Mouse (Mus musculus) midbrain, embryonic 11.5 days (tissue): Measurements from ENCODE around the gene Tmpo. TPM values are rescaled to one million over a fixed set of nuclear protein-coding genes. Genes with fewer than 3 reads are reported as not detected.

ENCODE experiments used
- ATAC-seq: fragments of 200-750 bp; cut with Nextera tagmentation; 2 replicates; pipeline ENCODE4 v1.8.0; 2017; ENCODE audit warnings: moderate TSS enrichment, moderate library complexity; ENCODE audit not compliant: low FRiP score
- DNase-seq: peaks from one replicate; pipeline ENCODE4 v3.0.0; 2015; ENCODE audit warnings: low spot score; ENCODE audit errors: missing footprints
- H3K27ac ChIP-seq: fragments of 300-500 bp; sonication (generic); 2 replicates; pipeline ENCODE4 v1.5.1; 2014; ENCODE audit warnings: low read depth, low read length
- H3K27me3 ChIP-seq: fragments of 300-500 bp; sonication (generic); 2 replicates; pipeline ENCODE4 v1.6.1; 2014; ENCODE audit warnings: mild to moderate bottlenecking, low read length, moderate library complexity, mixed read lengths; ENCODE audit not compliant: control insufficient read depth, insufficient read depth
- H3K36me3 ChIP-seq: fragments of 300-500 bp; sonication (generic); 2 replicates; pipeline ENCODE4 v1.6.1; 2014; ENCODE audit warnings: mild to moderate bottlenecking, low read length, moderate library complexity, mixed read lengths; ENCODE audit not compliant: control insufficient read depth, insufficient read depth
- H3K4me1 ChIP-seq: fragments of 300-500 bp; sonication (generic); 2 replicates; pipeline ENCODE4 v1.6.1; 2014; ENCODE audit warnings: low read length; ENCODE audit not compliant: control insufficient read depth, insufficient read depth
- H3K4me2 ChIP-seq: fragments of 300-500 bp; sonication (generic); 2 replicates; pipeline ENCODE4 v1.6.1; 2014; ENCODE audit warnings: mild to moderate bottlenecking, moderate library complexity
- H3K4me3 ChIP-seq: fragments of 300-500 bp; sonication (generic); 2 replicates; pipeline ENCODE4 v1.5.1; 2014; ENCODE audit warnings: low read depth, low read length
- H3K9ac ChIP-seq: fragments of 300-500 bp; sonication (generic); 2 replicates; pipeline ENCODE4 v1.6.1; 2014; ENCODE audit warnings: low read length
- H3K9me3 ChIP-seq: fragments of 300-500 bp; sonication (generic); 2 replicates; pipeline ENCODE4 v1.6.1; 2016; ENCODE audit warnings: low read length; ENCODE audit not compliant: control insufficient read depth
- WGBS: fragments of 180-500 bp; shearing (Covaris S2); extraction: QIAGEN DNeasy Blood & Tissue Kit; methylation state at CpG from one replicate; pipeline ENCODE4 v1.1.7; 2014; 5-methylcytosine and 5-hydroxymethylcytosine counted together
- polyA plus RNA-seq: library from polyadenylated mRNA; unstranded; fragments of >200 nt; fragmentation: Nextera tagmentation; extraction: Ambion mirVana; gene quantifications from 2 replicates; pipeline ENCODE4 v1.2.1, GENCODE M21; 2014

Tmpo gene
- polyA plus RNA-seq, 1 experiment from 2014 or later: 339 TPM

DNA sequence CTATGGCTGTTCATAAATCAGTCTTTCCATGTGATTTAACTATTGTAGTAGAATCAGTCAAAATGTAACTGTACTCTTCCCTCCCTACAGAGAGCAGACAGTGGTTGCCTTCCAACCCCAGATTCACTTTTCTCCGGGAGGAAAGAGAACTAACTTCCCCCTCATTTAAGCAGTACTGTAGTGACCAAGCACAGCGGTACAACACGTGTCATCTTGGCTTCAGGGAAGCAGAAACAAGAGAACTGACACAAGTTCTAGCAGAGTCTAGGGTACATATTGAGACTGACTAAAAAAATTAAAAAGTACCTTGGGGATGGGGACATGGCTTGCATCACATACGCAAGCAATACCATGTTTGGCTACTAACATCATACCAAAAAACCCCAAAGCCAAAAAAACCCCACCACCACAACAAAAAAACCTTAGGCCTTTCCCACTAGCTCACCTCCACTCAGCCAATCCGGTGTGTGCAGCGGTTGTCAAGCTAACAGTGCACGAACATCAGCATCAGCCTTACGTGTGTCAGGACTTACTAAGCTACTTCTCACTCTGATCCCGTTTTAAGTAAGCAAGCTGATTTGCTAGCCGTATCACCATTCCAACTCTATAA lies 27.1 kb downstream of the Tmpo start:
- ATAC-seq (no peak), DNase-seq (no peak)
- H3K27me3 ChIP-seq: no peaks in the 10 kb centered on the region
- H3K27ac ChIP-seq: no peak overlapping the region
- no peaks in the 10 kb centered on the region for H3K4me1 ChIP-seq
- no peak overlapping the region for H3K9ac ChIP-seq
- H3K4me2 ChIP-seq: no peak overlapping the region
- H3K9me3 ChIP-seq: no peaks in the 10 kb centered on the region
- no peak overlapping the region for H3K4me3 ChIP-seq
- 92% methylated on average over 10 of the region's 10 CpGs for WGBS
- peaks cover 38% of the 10 kb centered on the region for H3K36me3 ChIP-seq

DNA sequence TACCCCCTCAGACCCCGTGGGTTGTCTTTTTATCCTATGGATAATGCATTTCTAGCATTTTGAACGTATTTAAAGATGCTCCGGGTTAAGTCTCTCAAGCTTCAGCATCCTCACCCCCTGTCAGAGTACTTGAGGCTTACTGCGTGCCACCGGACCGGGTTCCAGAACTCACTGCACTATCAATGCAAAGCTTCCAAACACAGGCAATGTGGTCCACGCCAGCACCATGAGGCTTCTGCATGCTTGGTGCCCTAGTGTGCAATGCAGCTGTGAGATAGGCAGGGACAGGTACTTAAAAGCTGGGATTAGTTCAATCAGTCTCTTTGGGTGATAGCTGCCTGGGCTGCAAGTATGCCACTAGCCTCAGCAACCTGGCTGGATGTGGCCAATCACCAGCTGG lies 35.7 kb downstream of the Tmpo start:
- peaks cover 15% of the 10 kb centered on the region for H3K36me3 ChIP-seq

DNA sequence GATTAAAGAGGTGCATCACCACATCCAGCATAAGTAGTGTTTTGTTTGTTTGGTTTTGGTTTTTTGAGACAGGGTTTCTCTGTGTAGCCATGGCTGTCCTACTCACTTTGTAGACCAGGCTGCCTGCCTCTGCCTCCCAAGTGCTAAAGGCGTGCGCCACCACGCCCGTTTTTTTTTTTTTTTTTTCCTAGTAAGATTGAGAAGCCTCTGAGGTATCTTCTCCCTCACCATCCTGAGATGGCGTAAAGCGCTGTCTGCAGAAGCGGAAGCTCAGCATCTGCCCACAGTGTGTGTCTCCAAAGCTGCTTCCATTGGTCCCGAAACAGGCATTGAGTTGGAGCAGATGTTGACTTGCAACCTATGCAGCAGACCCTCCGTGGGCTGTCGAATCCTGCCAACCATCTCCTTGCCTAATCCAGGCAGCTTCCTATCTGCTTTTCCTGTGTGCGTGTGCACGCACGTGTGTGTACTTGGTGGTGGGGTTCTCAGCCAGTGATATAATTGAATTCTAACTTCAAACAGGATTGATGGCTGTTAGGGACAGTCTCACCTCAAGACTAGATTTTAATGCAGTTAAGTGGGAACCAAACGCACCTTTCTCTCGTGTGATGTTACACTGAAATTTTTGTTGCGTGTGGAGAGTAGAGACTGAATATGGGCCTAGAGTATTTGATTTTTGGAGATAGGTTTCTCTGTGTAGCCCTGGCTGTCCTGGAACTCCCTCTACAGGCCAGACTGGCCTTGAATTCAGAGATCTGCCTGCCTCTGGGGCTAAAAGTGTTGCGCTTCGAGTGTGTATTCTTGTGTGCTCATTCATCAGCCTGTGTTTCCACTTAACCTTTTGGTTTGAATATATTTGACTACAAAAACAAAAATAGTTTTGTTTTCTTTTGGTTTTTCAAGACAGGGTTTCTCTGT lies 37.5 kb downstream of the Tmpo start:
- WGBS: 79% methylated on average over 18 of the region's 18 CpGs
- DNase-seq (no peak), ATAC-seq (no peak)
- Histone ChIP-seq H3K27me3 (no peaks in the 10 kb centered on the region), H3K4me1 (no peaks in the 10 kb centered on the region), H3K4me3 (no peak overlapping the region), H3K9ac (no peak overlapping the region), H3K36me3 (peaks cover 7% of the 10 kb centered on the region), H3K27ac (no peak overlapping the region), H3K9me3 (no peaks in the 10 kb centered on the region), H3K4me2 (no peak overlapping the region)

More for the DNA sequence above, 35.7 kb downstream of the Tmpo start:
- Histone ChIP-seq H3K4me2 (no peak overlapping the region), H3K4me3 (no peak overlapping the region), H3K27me3 (no peaks in the 10 kb centered on the region), H3K9me3 (no peaks in the 10 kb centered on the region), H3K27ac (no peak overlapping the region), H3K4me1 (no peaks in the 10 kb centered on the region), H3K9ac (no peak overlapping the region)
- 95% methylated on average over 7 of the region's 7 CpGs for WGBS
- ATAC-seq (no peak), DNase-seq (no peak)

DNA sequence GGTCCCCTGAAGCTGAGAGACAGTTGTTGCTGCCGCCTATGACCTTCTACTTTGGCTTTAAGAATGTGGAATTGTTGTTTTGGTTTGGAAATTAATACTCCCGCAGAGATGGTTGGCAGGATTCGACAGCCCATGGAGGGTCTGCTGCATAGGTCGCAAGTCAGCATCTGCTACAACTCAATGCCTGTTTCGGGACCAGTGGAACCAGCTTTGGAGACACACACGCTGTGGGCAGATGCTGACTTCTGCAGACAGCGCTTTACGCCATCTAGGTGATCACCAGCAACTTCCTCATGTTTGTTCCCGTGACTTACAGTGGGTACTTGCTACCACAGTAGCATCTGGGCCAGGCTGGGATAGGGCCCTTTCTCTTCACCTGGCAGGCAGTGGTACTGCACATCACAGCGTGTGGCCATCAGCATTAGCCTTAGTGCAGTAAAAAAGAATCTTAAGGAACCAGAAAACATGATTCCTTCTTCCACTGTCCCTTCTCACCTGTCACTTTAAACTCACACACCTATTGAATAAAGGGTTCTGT lies 38.4 kb downstream of the Tmpo start:
- no peak overlapping the region for H3K27ac ChIP-seq
- no peak overlapping the region for H3K4me3 ChIP-seq
- no peak for DNase-seq
- no peak for ATAC-seq
- H3K9me3 ChIP-seq: no peaks in the 10 kb centered on the region
- 0 out of 2 replicates have a peak, but pooled peaks cover under 1% of the 10 kb centered on the region for H3K4me1 ChIP-seq
- no peak overlapping the region for H3K9ac ChIP-seq
- WGBS: 77% methylated on average over 10 of the region's 10 CpGs
- no peak overlapping the region for H3K4me2 ChIP-seq
- peaks cover 7% of the 10 kb centered on the region for H3K36me3 ChIP-seq
- no peaks in the 10 kb centered on the region for H3K27me3 ChIP-seq

DNA sequence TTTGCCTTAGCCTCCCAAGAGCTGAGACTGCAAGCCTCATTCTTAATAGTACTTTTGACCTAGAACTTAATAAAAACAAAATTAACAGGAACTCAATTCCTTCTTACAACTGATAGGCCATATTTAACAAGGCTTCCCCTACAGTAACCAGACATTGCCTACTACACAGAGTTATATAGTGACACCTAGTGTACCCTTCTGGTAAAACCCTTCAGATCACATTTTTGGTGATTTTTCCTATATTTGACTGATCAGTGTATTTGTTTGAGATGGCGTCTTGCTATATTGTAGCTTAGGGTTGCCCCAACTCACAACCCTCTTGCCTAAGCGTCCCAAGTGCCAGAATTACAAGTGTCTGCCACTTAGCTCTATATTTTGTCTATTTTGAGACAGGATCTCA lies 39.6 kb downstream of the Tmpo start:
- whole genome bisulfite sequencing: 45% methylated on average over 2 of the region's 2 CpGs
- H3K4me1 ChIP-seq: 0 out of 2 replicates have a peak, but pooled peaks cover 3% of the 10 kb centered on the region
- no peaks in the 10 kb centered on the region for H3K27me3 ChIP-seq
- no peak overlapping the region for H3K9ac ChIP-seq
- no peak overlapping the region for H3K27ac ChIP-seq
- H3K36me3 ChIP-seq: peaks cover 4% of the 10 kb centered on the region
- no peak for ATAC-seq
- no peaks in the 10 kb centered on the region for H3K9me3 ChIP-seq
- no peak overlapping the region for H3K4me3 ChIP-seq
- DNase-seq: peak; percentile 91
- no peak overlapping the region for H3K4me2 ChIP-seq

DNA sequence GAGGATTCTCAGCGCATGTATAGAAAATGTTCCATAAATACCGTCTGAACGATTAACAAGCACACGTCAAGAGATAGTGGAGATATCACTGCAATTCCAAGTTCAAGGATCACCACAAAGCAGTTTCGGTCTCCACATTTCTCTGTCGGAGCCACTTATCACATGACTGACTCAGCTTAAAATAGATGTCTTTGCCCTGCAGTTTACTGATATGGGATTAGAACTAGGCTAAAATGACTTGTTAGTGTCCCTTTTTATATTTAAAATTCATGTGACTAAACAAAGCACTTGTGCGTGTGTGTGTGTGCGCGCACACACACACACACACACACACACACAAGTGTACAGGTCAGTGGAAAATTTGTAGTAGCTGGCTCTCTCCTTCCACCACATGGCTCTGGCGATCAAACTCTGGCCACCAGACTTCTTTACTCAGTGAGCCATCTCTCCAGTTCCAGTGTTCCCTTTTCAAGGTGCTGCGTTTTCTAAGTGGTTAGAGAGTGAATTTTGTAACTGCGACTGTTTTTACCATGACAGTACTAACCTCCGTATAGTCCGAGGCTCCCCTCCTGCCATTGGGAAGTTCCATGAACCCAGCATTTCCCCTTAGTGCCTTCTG lies 41.9 kb downstream of the Tmpo start:
- Histone ChIP-seq H3K36me3 (no peaks in the 10 kb centered on the region), H3K9ac (no peak overlapping the region), H3K9me3 (no peaks in the 10 kb centered on the region), H3K4me1 (0 out of 2 replicates have a peak, but pooled peaks cover 3% of the 10 kb centered on the region), H3K27ac (no peak overlapping the region), H3K4me2 (no peak overlapping the region), H3K4me3 (no peak overlapping the region), H3K27me3 (no peaks in the 10 kb centered on the region)
- DNase-seq (no peak), ATAC-seq (no peak)
- WGBS: 90% methylated on average over 14 of the region's 14 CpGs

DNA sequence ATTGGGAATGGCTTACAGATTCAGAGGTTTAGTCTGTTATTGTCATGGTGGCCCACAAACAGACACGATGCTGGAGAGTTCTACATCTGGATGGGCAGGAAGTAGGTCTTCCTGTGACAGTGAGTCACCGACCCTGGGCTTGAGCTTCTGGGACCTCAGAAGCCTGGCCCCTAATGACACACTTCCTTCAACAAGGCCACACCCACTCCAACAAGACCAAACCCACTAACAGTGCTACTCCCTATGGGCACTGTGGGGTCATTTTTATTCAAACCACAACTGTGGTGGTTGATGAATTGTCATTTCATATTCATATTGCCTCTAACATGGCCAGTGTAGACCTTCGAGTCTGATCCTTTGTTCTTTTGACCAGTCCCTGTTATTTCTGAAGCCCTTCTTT lies 42.8 kb downstream of the Tmpo start:
- H3K4me2 ChIP-seq: no peak overlapping the region
- H3K27me3 ChIP-seq: no peaks in the 10 kb centered on the region
- 89% methylated on average over 3 of the region's 3 CpGs for WGBS
- H3K9ac ChIP-seq: no peak overlapping the region
- H3K4me1 ChIP-seq: 0 out of 2 replicates have a peak, but pooled peaks cover 3% of the 10 kb centered on the region
- no peak overlapping the region for H3K4me3 ChIP-seq
- H3K36me3 ChIP-seq: no peaks in the 10 kb centered on the region
- H3K9me3 ChIP-seq: no peaks in the 10 kb centered on the region
- ATAC-seq (no peak), DNase-seq (no peak)
- H3K27ac ChIP-seq: no peak overlapping the region

DNA sequence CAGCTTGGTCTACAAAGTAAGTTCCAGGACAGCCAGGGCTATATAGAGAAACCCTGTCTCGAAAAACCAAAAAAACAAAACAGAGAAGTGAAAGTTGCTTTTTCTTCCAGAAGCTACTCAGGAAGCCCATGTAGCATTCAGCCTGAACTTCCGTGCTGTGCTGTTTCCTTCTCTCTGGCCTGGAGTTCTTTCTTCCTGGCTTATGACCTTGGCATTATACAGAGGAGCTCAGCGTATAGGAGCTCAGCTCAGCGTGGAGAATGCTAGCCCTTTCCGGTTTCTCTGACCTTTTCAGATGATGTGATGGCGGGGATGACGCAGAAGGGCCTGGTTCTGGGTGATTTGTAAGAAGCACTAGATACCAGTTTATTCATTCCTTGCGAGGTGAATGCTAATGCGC lies 43.7 kb downstream of the Tmpo start:
- 78% methylated on average over 9 of the region's 9 CpGs for WGBS
- H3K9ac ChIP-seq: no peak overlapping the region
- no peaks in the 10 kb centered on the region for H3K27me3 ChIP-seq
- H3K9me3 ChIP-seq: no peaks in the 10 kb centered on the region
- H3K36me3 ChIP-seq: no peaks in the 10 kb centered on the region
- no peak overlapping the region for H3K27ac ChIP-seq
- ATAC-seq (no peak), DNase-seq (no peak)
- H3K4me2 ChIP-seq: no peak overlapping the region
- H3K4me1 ChIP-seq: 0 out of 2 replicates have a peak, but pooled peaks cover 3% of the 10 kb centered on the region
- H3K4me3 ChIP-seq: no peak overlapping the region
